Comparison of ENCODE assay signal across 8 mouse cellular contexts in genomic region chr14:22578224-22578623, GRCm38 (mm10).
DNase-seq lines count a peak whose midpoint lies in the region; TF ChIP-seq lines count a peak whose summit lies in the region.

No protein-coding gene starts in this region.

- TF ChIP-seq CTCF in gastrocnemius, adult 2 months (IDR thresholded peaks at IDR 0.05), result peak; percentile 99
- TF ChIP-seq CTCF in left cerebral cortex, adult 2 months (IDR thresholded peaks at IDR 0.05), result peak; percentile 98

- no peaks in the 10 kb centered on the region for H3K9me3 ChIP-seq in midbrain, embryonic 10.5 days (replicated peaks)

- H3K27ac ChIP-seq in gastrocnemius, adult 2 months, result peak overlapping the region; percentile 61; the same call in 1 of the 2 replicates
- no peak overlapping the region for H3K27ac ChIP-seq in left cerebral cortex, adult 2 months
- peak overlapping the region; percentile 72; the same call in 1 of the 2 replicates for H3K27ac ChIP-seq in midbrain, embryonic 10.5 days (replicated peaks)

- peak overlapping the region; percentile 50 for H3K4me3 ChIP-seq in gastrocnemius, adult 2 months
- H3K4me3 ChIP-seq in left cerebral cortex, adult 2 months, result peak overlapping the region; percentile 43
- peak overlapping the region; percentile 24; the same call in 1 of the 2 replicates for H3K4me3 ChIP-seq in midbrain, embryonic 10.5 days

- peaks cover 71% of the 10 kb centered on the region for H3K27me3 ChIP-seq in midbrain, embryonic 10.5 days (ENCODE audit: low read depth, poor library complexity, severe bottlenecking)

- peak; percentile 73 for DNase-seq in ZHBTc4 (ENCODE audit: low read depth, low spot score)
- peak; percentile 90 to 92 for DNase-seq in cerebellum, postnatal 14 days
- DNase-seq in gastrocnemius, adult 2 months, result peak; percentile 86
- DNase-seq in hindlimb bud, embryonic 11.5 days (ENCODE audit: extremely low spot score, low read depth, low spot score), result peak; percentile 58
- peak; percentile 85 to 90 for DNase-seq in left cerebral cortex, adult 2 months (ENCODE audit: extremely low spot score in 1 of 2, low spot score in 2 of 2)
- peak; percentile 84 for DNase-seq in midbrain, embryonic 10.5 days (ENCODE audit: low spot score)
- DNase-seq in right cerebral cortex, postnatal 36 days (ENCODE audit: low spot score in 2 of 2), result peak; percentile 67 to 79
- peak; percentile 79 to 90 for DNase-seq in urinary bladder, postnatal 4 days (ENCODE audit: low spot score in 2 of 2)

- intact Hi-C loops in gastrocnemius, adult 2 months (cut with DNase I), result loop anchor here (1.0 to 10.0 kb wide), 5 partner anchors 207 to 827 kb away; no protein-coding TSS in a partner anchor
- intact Hi-C loops in left cerebral cortex, adult 2 months (cut with DNase I), result loop anchor here (1.0 to 10.0 kb wide), 7 partner anchors 131 to 827 kb away; no protein-coding TSS in a partner anchor

- peaks cover 54% of the 10 kb centered on the region for H3K4me1 ChIP-seq in midbrain, embryonic 10.5 days

- WGBS in midbrain, embryonic 10.5 days, result 20% methylated on average over 6 of the region's 6 CpGs

- H3K36me3 ChIP-seq in midbrain, embryonic 10.5 days, result no peaks in the 10 kb centered on the region
